Mouse (Mus musculus): ENCODE data around the gene Hephl1. TPM values are rescaled to one million over a fixed set of nuclear protein-coding genes. Genes with fewer than 3 reads are reported as not detected.
A peak's percentile ranks its signal among the peaks of the same experiment; 100 is the strongest.
"Not testable (repeated sequence)": the region's sequence is repeated elsewhere in the genome, so short reads cannot be mapped to it uniquely, and the experiment has no call there.

The Hephl1 gene
- polyA plus RNA-seq, 1 experiment from 2014 or later = not detected

DNA sequence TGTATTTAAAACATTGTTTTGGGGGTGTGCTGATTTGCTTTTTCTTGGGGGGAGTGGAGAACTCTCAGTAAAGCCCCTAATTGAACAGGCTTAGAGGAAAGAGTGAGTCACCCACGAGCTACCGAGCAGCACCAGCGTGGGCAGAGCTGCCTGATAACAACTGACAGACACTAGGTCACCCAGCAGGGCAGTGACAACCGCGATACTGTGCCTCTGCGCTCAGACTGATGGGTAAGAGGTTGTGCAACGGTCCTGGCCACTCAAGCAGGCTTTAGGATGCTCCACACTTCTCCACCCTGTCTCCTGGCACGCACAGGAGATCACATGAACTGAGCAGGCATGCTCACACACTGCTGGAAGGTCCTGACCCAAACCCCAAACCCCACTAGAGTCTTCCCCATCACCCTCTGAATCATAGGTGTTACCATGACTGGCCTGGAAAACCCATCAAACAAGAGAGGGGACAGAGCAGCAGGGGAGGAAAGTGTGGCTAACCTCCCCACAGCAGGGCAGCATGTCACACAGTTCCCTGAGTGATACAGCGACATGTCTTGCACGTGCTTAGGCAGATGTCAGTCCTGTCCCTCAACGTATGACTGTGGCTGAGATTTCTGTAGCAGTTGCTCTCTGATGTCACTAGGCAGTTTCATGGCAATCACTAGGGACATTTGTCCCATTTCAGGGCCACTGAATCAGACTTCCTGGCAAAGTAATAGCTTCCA is 8.2 kb downstream of the Hephl1 start:
- H3K4me3 ChIP-seq = no peak overlapping the region
- WGBS = 74% methylated on average over 11 of the region's 11 CpGs
- H3K27me3 ChIP-seq (replicated peaks; ENCODE audit: low read depth, poor library complexity, severe bottlenecking) = no peaks in the 10 kb centered on the region
- DNase-seq (ENCODE audit: low spot score) = no peak
- H3K4me1 ChIP-seq = no peaks in the 10 kb centered on the region
- no peaks in the 10 kb centered on the region for H3K36me3 ChIP-seq (replicated peaks)
- no peak overlapping the region for H3K27ac ChIP-seq (replicated peaks)
- H3K9me3 ChIP-seq = no peaks in the 10 kb centered on the region

- Histone ChIP-seq H3K36me3 (replicated peaks) (no peaks in the 10 kb centered on the region), H3K27ac (replicated peaks) (no peak overlapping the region), H3K27me3 (replicated peaks; ENCODE audit: low read depth, poor library complexity, severe bottlenecking) (no peaks in the 10 kb centered on the region), H3K9me3 (no peaks in the 10 kb centered on the region), H3K4me3 (no peak overlapping the region), H3K4me1 (no peaks in the 10 kb centered on the region)
- WGBS = 82% methylated on average over 7 of the region's 7 CpGs
- DNase-seq (ENCODE audit: low spot score) = no peak
These were observed 10.3 kb downstream of the Hephl1 start for GRCm38 (mm10) chr9:15101531-15102161.

- not testable (repeated sequence) for H3K9me3 ChIP-seq; H3K27ac ChIP-seq (replicated peaks); H3K4me3 ChIP-seq; H3K36me3 ChIP-seq (replicated peaks); DNase-seq (ENCODE audit: low spot score); H3K4me1 ChIP-seq; H3K27me3 ChIP-seq (replicated peaks; ENCODE audit: low read depth, poor library complexity, severe bottlenecking)
- WGBS = 92% methylated on average over 7 of the region's 7 CpGs
These were observed 13.5 kb downstream of the Hephl1 start for GRCm38 (mm10) chr9:15098421-15098820.

DNA sequence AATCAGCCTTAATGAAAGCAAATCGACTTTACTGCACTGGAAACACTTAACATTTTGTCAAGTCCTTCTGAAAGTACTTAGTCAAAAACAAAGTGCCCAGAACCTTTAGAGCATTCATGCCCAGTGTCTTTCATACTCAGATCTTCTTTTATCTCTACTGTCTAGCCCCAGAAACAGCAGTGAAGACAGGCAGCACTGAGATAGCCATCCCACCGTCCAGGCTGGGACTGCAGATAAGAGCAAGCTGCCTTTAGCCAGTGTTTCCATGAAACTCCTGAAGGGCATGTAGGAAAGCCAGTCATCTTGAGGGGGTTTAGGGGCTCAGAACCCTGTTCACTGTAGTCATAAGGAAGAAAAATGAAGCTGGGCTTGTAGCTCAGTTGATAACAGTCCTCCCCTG is 14.7 kb downstream of the Hephl1 start:
- DNase-seq (ENCODE audit: low spot score) = no peak
- Histone ChIP-seq H3K36me3 (replicated peaks) (no peaks in the 10 kb centered on the region), H3K27me3 (replicated peaks; ENCODE audit: low read depth, poor library complexity, severe bottlenecking) (no peaks in the 10 kb centered on the region), H3K27ac (replicated peaks) (no peak overlapping the region), H3K9me3 (no peaks in the 10 kb centered on the region), H3K4me3 (no peak overlapping the region), H3K4me1 (no peaks in the 10 kb centered on the region)
- WGBS = 86% methylated on average over 2 of the region's 2 CpGs

DNA sequence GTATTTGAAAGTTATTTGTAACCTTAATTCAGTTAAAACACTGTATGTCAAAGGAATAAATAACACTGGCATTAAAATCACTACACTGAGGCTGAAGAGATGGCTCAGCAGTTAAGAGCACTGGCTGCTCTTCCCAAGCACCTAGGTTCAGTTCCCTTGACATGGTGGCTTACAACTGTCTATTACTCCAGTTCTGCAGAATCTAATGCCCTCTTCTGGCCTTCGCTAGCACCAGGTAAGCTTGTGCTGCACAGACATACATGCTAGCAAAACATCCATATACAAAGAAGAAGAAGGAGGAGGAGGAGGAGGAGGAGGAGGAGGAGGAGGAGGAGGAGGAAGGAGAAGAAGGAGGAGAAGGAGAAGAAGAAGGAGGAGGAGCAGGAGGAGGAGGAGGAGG is 15.7 kb downstream of the Hephl1 start:
- H3K36me3 ChIP-seq (replicated peaks) = no peaks in the 10 kb centered on the region
- no peak overlapping the region for H3K4me3 ChIP-seq
- no peaks in the 10 kb centered on the region for H3K9me3 ChIP-seq
- 87% methylated on average over 1 of the region's 1 CpGs for WGBS
- no peaks in the 10 kb centered on the region for H3K27me3 ChIP-seq (replicated peaks; ENCODE audit: low read depth, poor library complexity, severe bottlenecking)
- no peak overlapping the region for H3K27ac ChIP-seq (replicated peaks)
- DNase-seq (ENCODE audit: low spot score) = no peak
- no peaks in the 10 kb centered on the region for H3K4me1 ChIP-seq

DNA sequence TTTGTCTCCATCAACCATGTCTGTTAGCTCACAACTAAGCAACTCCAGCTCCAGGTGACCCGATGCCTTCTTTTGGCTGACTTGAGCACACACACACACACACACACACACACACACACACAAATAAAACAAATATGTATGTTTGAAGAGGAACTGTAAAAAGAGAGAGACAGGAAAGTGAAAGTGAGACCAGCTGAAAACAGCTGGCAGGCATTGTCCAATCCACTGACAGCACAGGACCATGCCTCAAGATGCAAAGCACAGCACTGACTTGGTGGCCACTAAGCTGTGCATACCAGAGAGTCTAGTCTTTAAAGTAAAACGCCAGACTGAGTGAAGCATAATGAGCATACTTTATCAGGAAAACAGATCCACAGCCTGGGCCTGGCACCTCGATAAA is 16.7 kb downstream of the Hephl1 start:
- Histone ChIP-seq H3K4me1 (no peaks in the 10 kb centered on the region), H3K9me3 (no peaks in the 10 kb centered on the region), H3K4me3 (no peak overlapping the region), H3K27me3 (replicated peaks; ENCODE audit: low read depth, poor library complexity, severe bottlenecking) (no peaks in the 10 kb centered on the region), H3K27ac (replicated peaks) (no peak overlapping the region), H3K36me3 (replicated peaks) (no peaks in the 10 kb centered on the region)
- WGBS = 70% methylated on average over 3 of the region's 3 CpGs
- DNase-seq (ENCODE audit: low spot score) = no peak

DNA sequence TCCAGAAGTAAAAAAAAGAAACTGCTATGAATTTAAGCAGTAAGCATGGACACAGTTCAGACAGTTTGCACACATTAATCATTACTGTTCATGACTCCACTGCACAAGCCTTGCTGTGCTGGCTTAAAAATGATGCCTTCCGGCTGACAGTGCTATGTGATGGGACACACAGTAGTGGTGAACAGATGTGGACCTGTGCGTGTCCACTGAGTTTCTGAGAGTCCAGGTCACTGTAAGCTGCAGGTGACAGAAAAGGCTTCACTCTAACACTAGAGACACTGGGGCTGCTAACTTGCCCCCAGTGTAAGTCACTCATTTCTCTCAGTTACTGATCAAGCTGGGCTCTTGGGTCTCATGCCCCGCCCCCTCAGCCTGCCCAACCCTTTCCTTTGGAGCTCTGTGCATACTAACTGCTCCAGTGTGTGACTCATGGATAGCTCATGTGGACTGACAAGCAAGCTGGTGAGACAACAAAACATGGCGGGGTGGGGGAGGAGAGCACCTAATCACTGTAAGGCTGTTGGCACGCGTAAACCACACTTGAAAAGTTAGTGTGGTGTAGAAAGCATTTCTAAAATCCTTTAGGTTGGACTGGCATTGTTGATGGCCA is 43.1 kb downstream of the Hephl1 start:
- peak; percentile 10 for DNase-seq (ENCODE audit: low spot score)
- Histone ChIP-seq H3K4me1 (peaks cover 5% of the 10 kb centered on the region; the same call in 1 of the 2 replicates), H3K27me3 (replicated peaks; ENCODE audit: low read depth, poor library complexity, severe bottlenecking) (no peaks in the 10 kb centered on the region), H3K36me3 (replicated peaks) (no peaks in the 10 kb centered on the region), H3K4me3 (no peak overlapping the region), H3K27ac (replicated peaks) (no peak overlapping the region), H3K9me3 (no peaks in the 10 kb centered on the region)
- WGBS = 80% methylated on average over 6 of the region's 6 CpGs

DNA sequence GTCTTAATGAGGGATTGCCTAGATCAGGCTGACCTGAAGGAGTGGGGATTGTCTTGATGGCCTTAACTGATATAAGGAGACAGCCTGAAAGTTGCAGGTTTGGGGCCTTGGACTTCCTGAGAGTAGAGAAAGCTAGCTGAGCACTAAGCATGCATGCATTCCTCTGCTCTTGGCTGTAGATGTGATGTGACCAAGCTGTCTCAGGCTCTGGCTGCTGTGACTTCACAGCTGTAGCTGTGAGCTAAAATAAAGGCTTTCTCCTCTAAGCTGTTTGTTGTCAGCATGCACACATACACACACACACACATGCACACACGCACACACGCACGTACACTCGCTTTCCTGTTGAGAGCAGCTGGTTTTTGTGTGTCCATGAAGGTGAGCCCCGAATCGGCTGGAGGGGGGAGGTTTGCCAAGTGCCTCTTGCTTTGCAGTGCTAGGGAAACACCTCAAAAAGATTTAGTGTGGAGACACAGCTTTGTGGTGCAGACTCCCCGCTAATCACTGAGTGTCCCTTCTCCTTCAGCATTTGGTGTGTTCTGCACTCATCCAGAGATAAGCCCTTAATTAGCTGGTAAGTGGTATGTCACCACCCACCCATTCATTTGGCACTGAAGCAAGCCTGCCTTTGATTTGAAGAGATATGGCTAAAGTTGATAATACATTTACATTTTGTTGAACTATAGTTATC is 43.8 kb downstream of the Hephl1 start:
- 80% methylated on average over 7 of the region's 7 CpGs for WGBS
- no peak for DNase-seq (ENCODE audit: low spot score)
- Histone ChIP-seq H3K27me3 (replicated peaks; ENCODE audit: low read depth, poor library complexity, severe bottlenecking) (no peaks in the 10 kb centered on the region), H3K9me3 (no peaks in the 10 kb centered on the region), H3K36me3 (replicated peaks) (no peaks in the 10 kb centered on the region), H3K4me3 (no peak overlapping the region), H3K27ac (replicated peaks) (no peak overlapping the region), H3K4me1 (peaks cover 5% of the 10 kb centered on the region; the same call in 1 of the 2 replicates)

GRCm38 (mm10) chr9:15064176-15064575 is 47.7 kb downstream of the Hephl1 start:
- H3K27me3 ChIP-seq (replicated peaks; ENCODE audit: low read depth, poor library complexity, severe bottlenecking) = no peaks in the 10 kb centered on the region
- no peaks in the 10 kb centered on the region for H3K36me3 ChIP-seq (replicated peaks)
- WGBS = 34% methylated on average over 1 of the region's 1 CpGs
- no peak for DNase-seq (ENCODE audit: low spot score)
- no peak overlapping the region for H3K4me3 ChIP-seq
- H3K4me1 ChIP-seq = peaks cover 5% of the 10 kb centered on the region; the same call in 1 of the 2 replicates
- H3K9me3 ChIP-seq = no peaks in the 10 kb centered on the region
- no peak overlapping the region for H3K27ac ChIP-seq (replicated peaks)

DNA sequence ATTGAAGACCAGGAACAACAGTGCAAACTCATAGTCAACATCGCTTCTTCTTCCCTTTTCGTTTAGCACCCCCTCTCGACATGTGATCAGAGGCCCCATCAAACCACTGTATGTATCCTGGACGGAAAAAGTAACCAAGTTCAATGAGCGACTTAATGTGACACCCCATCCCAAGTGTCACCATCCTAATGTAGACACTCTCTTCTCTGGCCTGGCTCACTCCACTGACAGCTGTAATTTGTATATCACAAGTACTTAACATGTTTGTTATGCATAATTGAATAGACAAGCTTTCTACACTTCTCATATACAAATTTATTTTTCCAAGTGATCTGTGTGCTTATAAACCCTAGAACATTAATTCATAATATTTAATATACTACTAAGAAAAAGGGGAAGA is 51.1 kb downstream of the Hephl1 start:
- Histone ChIP-seq H3K9me3 (no peaks in the 10 kb centered on the region), H3K4me1 (no peaks in the 10 kb centered on the region), H3K27ac (replicated peaks) (no peak overlapping the region), H3K36me3 (replicated peaks) (no peaks in the 10 kb centered on the region), H3K4me3 (no peak overlapping the region), H3K27me3 (replicated peaks; ENCODE audit: low read depth, poor library complexity, severe bottlenecking) (no peaks in the 10 kb centered on the region)
- no peak for DNase-seq (ENCODE audit: low spot score)
- 88% methylated on average over 5 of the region's 5 CpGs for WGBS

DNA sequence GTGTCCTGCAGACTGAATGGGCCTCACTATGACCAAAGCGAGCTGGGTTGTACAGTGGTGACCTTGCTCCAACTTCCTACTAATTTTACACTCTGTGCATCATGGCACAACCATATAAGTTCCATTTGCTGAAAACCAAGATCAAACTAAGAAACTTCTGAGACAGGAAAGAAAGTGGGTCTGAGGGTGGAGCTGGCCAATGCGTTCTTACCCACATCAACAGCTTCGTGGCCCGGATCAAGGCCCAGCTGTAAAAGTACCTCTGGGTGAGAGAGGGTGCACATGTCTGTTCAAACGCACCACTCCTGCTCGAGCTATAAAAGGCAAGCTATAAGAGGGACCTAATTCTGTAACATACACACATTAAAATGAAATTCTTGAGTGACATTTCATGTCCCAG is 51.9 kb downstream of the Hephl1 start:
- H3K36me3 ChIP-seq (replicated peaks) = no peaks in the 10 kb centered on the region
- no peaks in the 10 kb centered on the region for H3K9me3 ChIP-seq
- no peak overlapping the region for H3K4me3 ChIP-seq
- H3K4me1 ChIP-seq = no peaks in the 10 kb centered on the region
- H3K27ac ChIP-seq (replicated peaks) = no peak overlapping the region
- 88% methylated on average over 6 of the region's 6 CpGs for WGBS
- no peaks in the 10 kb centered on the region for H3K27me3 ChIP-seq (replicated peaks; ENCODE audit: low read depth, poor library complexity, severe bottlenecking)
- no peak for DNase-seq (ENCODE audit: low spot score)

DNA sequence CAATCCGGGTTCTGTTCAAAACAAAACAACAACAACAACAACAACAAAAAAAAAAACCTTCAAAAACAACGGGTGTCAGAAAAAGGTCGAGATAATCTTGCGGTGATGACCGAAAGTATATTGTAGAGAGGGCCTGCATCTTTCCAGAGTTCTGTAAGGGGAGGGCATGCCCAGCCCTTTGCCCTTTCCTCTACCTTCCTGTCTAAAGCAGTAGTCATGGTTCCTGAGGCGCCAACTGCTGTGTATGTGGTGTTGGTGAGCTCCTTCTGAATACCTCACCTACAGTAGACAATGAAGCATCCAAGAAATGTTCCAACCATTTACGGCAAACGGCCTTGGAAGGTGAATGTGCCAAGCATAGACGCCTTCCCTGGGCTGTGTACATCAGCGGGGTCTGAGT is 66.2 kb downstream of the Hephl1 start:
- Histone ChIP-seq H3K4me3 (peak overlapping the region; percentile 90), H3K36me3 (replicated peaks) (peaks cover 13% of the 10 kb centered on the region), H3K27ac (replicated peaks) (peak overlapping the region; percentile 94), H3K4me1 (peaks cover 28% of the 10 kb centered on the region), H3K27me3 (replicated peaks; ENCODE audit: low read depth, poor library complexity, severe bottlenecking) (no peaks in the 10 kb centered on the region; the same call in 1 of the 2 replicates), H3K9me3 (no peaks in the 10 kb centered on the region)
- DNase-seq (ENCODE audit: low spot score) = no peak
- 40% methylated on average over 10 of the region's 10 CpGs for WGBS

Data from embryonic facial prominence, embryonic 10.5 days (tissue).